Mouse (Mus musculus) testis, postnatal 10 days (tissue): ENCODE measurements at regions not wholly inside any gene's neighbourhood (a gene's known extent, or its start where the extent isn't known, plus 50 kb on each side); places are given as distances from the start of the nearest gene placed in this dataset.
"Not testable (repeated sequence)": the region's sequence is repeated elsewhere in the genome, so short reads cannot be mapped to it uniquely, and the experiment has no call there.

Experiments used
- DNase-seq: peaks from one replicate; pipeline ENCODE4 v3.0.0; 2021; ENCODE audit warnings: low spot score

DNA sequence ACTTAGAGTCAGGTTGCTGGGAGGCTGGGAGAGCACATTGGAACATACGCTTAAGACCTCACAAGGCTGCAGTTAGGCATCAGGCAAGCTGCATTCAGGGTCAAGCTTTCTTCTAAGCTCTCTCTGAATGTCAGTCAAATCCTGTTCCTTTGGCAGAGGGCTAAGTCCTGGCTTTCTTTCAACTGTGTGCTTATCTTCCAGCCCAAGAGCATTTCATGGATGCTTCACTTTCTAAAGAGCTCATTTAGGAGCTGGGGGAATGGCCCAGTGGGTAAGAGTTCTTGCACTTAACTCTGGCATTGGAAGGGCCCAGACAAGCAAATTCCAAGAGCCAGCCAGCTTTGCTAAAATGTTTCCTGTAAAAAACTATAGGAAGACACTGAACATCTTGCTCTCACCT is 70.3 kb upstream of the Tbl1xr1 start:
- no peak for DNase-seq

DNA sequence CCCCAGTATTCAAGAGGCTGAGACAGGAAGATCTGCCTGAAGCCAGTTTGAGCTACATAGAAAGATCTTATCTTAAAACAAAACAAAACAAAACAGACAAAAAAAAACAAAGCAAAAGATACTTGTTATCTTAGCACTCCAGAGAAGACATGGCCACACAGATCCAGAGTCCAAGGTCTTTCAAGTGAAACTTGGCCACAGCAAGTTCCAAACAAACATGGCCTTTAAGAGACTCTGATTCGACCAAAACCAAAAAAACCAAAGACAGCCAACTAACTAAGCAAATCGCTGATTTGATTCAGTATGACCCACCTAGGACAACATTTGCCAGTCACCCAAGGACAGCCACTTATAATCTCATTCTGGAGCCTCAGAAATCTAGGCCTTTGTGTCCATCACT is 69.8 kb upstream of the Tbl1xr1 start:
- no peak for DNase-seq

DNA sequence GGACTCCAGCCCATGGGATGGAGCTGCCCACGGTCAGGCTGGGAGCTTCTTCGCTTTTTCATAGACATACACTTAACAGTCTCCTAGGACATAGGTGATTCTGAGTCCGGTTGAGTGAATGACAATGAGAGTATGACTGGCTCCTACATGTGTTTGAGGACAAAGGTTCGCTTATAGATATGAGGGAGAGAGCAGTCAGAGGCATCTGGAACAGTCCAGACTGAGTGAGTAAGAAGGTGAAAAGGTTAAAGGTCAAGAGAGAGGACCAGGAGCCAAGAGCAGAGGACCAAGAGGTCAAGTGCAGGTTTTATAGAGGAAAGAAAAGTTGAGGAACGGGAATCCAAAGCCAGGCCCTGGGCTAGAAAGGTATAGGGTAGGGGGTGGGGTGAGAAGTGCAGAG is 68.7 kb upstream of the Tbl1xr1 start:
- DNase-seq, result no peak

DNA sequence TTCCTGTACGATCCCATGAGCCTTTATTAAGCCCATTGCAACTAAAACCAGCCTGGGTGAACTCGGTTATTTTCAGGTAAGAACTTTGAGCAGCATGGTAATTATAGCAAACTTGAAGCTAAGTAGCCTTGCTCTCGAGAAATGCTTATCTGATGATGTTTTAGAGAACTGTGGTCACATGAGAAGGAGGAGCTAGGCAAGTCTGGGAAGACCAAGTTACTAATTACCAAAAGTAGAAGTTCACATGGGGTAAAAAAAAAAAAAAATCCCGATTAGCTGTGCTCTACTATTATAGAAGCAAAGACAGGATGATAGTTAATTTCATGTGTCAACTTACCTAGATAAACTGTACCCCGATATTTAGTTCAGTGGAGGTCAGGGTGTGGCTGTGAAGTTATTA is 68.0 kb upstream of the Tbl1xr1 start:
- no peak for DNase-seq

DNA sequence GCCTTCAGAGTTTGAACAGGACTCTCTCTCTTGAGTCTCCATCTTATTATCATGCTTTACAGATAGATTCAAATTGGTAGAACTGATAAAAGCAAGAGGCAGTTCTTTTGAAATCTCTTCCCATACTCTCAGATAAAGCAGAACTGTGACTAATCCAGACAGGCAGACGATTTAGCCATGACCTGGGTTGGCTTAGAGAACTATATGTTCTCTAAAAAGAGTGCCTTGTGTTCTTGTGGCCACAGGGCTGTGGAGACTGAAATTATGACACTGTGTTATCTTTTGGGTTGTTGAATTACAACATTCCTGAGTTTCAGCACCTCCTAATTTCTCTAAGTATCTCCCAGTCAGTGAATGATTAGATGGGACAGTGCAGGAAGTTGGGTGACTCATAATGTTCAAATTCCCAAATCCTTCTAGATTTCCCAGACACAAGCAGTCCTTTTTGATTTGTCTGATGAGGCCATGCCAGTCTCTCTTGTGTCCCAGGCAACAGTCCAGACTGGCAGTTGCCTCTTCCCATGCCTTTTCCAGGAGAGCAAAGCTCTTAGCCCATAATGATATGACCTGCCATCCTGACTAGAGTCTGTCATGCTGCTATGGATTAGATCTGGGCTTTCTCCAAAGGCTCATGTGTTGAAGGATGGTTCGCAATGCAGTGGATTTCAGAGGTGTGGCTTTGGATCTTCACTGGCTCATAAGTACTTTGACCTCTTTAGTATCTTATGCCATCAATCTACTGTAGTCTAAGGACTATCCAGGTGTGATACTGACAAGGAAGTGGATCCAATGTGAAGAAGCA is 66.4 kb upstream of the Tbl1xr1 start:
- DNase-seq, result no peak

DNA sequence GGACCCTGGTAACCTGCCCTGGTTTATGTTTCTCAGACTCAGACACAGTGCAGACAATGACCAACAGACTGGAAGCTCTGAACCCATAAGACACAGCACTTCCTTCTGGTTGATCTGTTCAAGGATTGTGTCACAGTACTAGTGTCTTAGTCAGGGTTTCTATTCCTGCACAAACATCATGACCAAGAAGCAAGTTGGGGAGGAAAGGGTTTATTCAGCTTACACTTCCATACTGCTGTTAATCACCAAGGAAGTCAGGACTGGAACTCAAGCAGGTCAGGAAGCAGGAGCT is 65.8 kb upstream of the Tbl1xr1 start:
- not testable (repeated sequence) for DNase-seq

DNA sequence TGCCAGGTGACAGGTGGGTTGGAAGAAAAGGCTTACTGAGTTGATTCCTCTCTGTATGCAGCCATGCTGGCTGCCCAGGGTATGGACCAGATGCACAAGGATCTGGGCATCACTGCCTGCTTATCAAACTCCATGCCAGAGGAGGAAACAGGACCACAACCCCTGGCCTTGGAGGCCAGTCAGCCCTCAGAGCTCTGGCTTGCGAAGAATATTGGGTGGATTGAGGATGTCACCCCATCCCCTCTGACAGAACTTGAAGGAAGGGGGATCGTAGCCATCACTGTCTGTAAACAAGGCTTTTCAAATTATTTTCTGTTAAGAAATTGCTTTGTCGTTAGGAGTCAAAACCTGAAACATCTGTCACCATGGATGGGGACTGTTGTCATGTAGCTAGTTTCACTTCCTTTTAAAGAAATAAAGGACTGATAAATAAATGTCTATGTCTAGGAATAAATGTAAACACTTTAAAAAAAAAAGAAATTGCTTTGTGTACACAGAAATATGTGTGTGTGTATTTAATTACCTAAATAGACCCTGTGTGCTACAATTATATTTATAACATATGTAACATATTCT is 55.0 kb upstream of the Tbl1xr1 start:
- DNase-seq, result no peak

DNA sequence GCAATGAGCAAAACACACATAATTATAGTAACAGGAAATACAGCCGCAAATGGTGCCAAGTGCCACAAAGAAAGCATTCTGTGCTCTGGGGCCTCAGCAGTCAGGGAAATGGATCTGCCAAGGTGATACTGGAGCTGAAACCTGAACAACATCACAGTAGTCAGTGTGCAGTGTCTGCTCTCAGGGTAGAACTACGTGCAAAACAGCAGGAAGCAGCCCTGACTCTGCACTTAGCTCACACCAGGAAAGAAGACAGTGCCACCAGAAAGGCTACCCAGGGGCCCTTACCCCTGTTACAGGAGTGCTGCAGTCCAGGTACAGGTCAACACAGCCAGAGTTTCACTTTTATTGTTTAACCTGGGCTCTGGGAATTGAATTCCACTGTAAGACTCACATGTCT is 54.0 kb upstream of the Tbl1xr1 start:
- DNase-seq, result no peak

DNA sequence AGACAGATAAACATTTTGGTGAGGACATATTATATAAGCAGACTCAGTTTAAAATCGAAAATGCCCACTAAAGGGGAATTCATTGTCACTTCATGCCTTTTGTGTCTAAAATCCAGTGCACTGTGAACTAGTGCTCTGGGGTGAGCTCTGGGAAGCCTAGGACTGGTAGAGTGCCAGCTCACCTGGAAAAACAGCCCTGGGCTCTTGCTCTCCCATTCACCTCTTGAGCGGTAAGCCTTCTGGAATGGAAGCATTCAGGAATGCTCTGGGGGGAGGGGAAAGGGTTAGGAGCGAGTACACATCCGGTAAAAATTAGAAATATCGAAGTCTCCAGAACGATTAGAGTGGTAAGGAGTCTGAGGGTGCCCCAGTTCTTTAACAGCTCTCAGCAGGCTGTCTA is 53.4 kb upstream of the Tbl1xr1 start:
- DNase-seq, result no peak

DNA sequence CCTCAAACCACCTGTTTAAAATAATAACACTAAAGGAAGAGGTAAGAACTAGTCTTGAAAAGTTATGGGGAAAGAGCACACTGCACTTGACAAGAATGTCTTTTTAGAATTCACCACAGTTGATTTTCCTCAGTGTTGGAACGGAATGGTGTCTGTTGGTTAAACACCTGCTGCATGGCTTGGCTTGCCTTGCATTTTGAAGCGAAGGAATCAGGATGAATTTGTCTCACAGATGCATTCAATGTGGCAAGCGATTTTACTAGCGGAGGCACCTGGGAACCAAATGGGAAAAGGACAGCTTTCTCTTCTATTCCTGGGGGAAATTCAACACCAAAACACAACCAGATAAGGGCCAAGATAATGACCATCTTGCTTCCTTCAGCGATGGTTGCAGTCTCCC is 52.9 kb upstream of the Tbl1xr1 start:
- no peak for DNase-seq

DNA sequence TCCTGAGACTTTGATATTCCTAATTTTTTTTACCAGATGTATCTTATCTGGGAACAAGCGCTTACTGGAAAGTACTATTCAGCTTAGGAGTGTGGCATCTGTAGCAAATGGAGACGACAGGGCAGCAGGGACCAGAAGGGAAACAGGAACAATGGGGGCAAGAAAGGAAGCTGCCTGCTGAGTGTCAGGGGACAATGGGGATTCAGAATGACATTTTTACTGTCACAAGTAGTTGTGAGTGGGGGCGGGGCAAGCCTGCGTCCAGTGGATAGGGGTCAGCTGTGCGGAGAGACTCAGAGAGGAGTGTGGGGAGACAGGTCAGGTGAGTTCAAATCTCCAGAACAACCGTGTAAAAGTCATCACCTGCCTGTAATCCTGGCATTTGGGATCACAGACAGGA is 52.3 kb upstream of the Tbl1xr1 start:
- DNase-seq, result peak; percentile 43

DNA sequence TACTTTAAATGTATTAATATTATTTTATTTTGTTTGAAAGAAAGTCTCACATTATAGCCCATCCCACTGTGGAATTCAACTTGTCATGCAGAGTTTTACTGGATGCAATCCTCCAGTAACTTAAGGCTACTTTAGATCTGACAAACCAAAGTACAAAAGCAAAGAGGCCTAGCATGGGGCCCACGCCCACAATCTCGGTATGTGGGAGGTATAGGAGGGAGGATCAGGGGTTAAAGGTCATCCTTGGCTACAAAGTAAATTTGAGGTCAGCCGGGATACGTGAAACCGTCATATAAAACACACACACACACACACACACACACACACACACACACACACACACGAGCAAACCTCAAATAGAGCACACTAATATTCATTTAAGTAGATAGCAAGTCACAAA is 51.3 kb upstream of the Tbl1xr1 start:
- no peak for DNase-seq

DNA sequence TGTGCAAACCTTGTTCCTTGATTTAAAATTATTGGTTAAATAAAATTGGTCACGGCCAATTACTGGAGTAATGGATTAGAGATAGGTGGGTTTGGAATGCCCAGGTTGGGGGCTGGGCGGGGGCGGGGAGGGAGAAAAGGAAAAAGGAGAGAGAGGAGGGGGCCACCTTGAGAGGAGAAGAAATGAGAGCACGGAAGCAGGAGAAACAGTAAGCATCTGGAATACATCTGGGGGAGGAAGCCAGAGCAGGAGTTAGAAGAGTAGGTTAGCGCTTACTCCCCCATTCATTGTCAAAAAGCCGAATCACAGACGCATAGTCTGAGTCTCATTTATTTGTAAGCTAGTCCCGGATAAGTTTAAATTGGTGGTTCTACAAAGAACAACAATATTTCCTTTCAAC is 50.8 kb upstream of the Tbl1xr1 start:
- DNase-seq, result no peak
